Mouse (Mus musculus) effector memory CD4-positive, alpha-beta T cell, adult 5 months (primary cell): ENCODE results near the gene Col5a2. TPM values are rescaled to one million over a fixed set of nuclear protein-coding genes. Genes with fewer than 3 reads are reported as not detected.

Experiments used
- polyA plus RNA-seq: library from polyadenylated mRNA; unstranded; fragments of 100-300 nt; shearing (Covaris generic); gene quantifications from one replicate; pipeline ENCODE4 v1.2.1, GENCODE M21; 2017

Col5a2 gene
- 0.16 TPM for polyA plus RNA-seq

GRCm38 (mm10) chr1:45502865-45503332 is at the start of gene Col5a2:
Col5a2 (minus strand) TSS chr1:45503282.

Other genes with a start within 250 kb of the Col5a2 start
- not detected for gene Col3a1, start 191.7 kb downstream of the Col5a2 start, polyA plus RNA-seq